Mouse (Mus musculus): ENCODE data around the gene Fdxr. TPM values are rescaled to one million over a fixed set of nuclear protein-coding genes. Genes with fewer than 3 reads are reported as not detected.

Fdxr gene
- total and polyA plus RNA-seq, 2 experiments from 2014 or later = 16.4 to 22.6 TPM

DNA sequence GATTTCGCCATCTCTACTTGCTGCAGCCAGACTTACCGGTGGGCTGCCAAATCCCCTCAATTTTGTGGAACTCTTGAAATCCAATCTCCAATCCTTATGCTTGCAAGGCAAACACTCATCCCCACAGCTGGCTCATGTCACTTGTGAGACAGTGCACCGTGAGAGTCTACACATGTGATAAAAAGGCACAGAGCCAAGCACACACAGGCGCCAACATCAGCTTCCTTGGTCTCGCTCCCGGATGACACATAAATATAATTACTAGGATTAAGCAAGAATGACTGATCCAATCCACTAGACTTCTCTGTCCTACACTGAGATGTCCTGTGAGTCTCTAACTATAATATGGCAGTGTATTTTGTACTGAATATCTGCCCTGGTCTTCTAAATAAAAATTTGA lies 14.1 kb upstream of the Fdxr start:
- H3K9ac ChIP-seq (replicated peaks; ENCODE audit: low read length) = no peak overlapping the region
- no peaks in the 10 kb centered on the region for H3K4me1 ChIP-seq (ENCODE audit: insufficient read depth, low read length)
- no peak for TF ChIP-seq CTCF (IDR thresholded peaks at IDR 0.05; ENCODE audit: low read depth)
- ATAC-seq = no peak
- 67% methylated on average over 6 of the region's 6 CpGs for WGBS
- H3K27me3 ChIP-seq (ENCODE audit: insufficient read depth, low read length) = no peaks in the 10 kb centered on the region
- no peak for DNase-seq (ENCODE audit: low spot score)
- H3K27ac ChIP-seq = no peak overlapping the region
- no peaks in the 10 kb centered on the region for H3K36me3 ChIP-seq (ENCODE audit: insufficient read depth, low read length)
- H3K4me2 ChIP-seq (ENCODE audit: low read depth, low read length) = no peak overlapping the region
- no peaks in the 10 kb centered on the region for H3K9me3 ChIP-seq (ENCODE audit: low read length)
- no peak overlapping the region for H3K4me3 ChIP-seq (ENCODE audit: low read length)

DNA sequence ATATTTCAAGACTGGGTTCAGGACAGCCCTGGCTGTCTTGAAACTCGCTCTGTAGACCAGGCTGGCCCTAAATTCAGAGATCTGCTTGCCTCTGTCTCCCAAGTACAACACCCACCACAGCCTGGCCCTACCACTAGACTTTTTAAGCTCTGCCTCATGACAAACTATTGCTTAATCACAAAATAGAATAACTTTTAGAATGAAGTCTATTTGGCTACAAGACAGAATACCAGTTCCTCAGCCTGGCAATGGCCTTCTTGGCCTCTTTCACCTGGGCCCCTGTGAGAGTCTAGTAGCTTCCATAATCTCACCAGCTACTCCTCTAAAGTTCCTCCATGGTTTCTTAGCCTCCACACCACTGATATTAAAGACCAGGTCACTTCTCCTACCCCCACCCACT lies 13.5 kb upstream of the Fdxr start:
- H3K4me2 ChIP-seq (ENCODE audit: low read depth, low read length) = no peak overlapping the region
- no peaks in the 10 kb centered on the region for H3K4me1 ChIP-seq (ENCODE audit: insufficient read depth, low read length)
- WGBS = 81% methylated on average over 1 of the region's 1 CpGs
- H3K4me3 ChIP-seq (ENCODE audit: low read length) = no peak overlapping the region
- no peaks in the 10 kb centered on the region for H3K27me3 ChIP-seq (ENCODE audit: insufficient read depth, low read length)
- no peak for ATAC-seq
- no peak for TF ChIP-seq CTCF (IDR thresholded peaks at IDR 0.05; ENCODE audit: low read depth)
- H3K9me3 ChIP-seq (ENCODE audit: low read length) = no peaks in the 10 kb centered on the region
- H3K36me3 ChIP-seq (ENCODE audit: insufficient read depth, low read length) = no peaks in the 10 kb centered on the region
- H3K9ac ChIP-seq (replicated peaks; ENCODE audit: low read length) = no peak overlapping the region
- no peak for DNase-seq (ENCODE audit: low spot score)
- H3K27ac ChIP-seq = no peak overlapping the region

DNA sequence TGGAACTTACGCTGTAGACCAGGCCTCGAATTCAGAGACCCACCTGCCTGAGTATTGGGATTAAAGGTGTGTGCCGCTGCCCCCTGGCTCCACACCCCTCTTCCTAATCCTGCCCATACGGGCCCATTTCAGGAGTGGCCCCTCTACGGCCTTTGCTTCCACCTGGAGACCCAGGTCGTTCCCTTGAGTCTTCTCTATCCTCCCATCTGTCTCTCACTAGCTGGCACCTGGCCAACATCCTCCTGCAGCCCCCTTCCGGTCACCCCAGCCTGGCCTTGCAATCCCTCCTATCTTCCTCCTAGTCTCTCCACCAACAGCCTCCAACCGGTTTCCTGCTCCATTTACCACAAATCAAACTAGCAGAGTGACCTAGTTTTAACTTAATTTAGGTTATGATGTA lies 13.0 kb upstream of the Fdxr start:
- H3K27me3 ChIP-seq (ENCODE audit: insufficient read depth, low read length) = no peaks in the 10 kb centered on the region
- no peak overlapping the region for H3K4me3 ChIP-seq (ENCODE audit: low read length)
- no peak for TF ChIP-seq CTCF (IDR thresholded peaks at IDR 0.05; ENCODE audit: low read depth)
- no peaks in the 10 kb centered on the region for H3K9me3 ChIP-seq (ENCODE audit: low read length)
- WGBS = 78% methylated on average over 8 of the region's 8 CpGs
- H3K27ac ChIP-seq = 0 out of 2 replicates have a peak overlapping the region, but pooled peaks have one; percentile 41
- H3K9ac ChIP-seq (replicated peaks; ENCODE audit: low read length) = no peak overlapping the region
- no peak for DNase-seq (ENCODE audit: low spot score)
- no peak overlapping the region for H3K4me2 ChIP-seq (ENCODE audit: low read depth, low read length)
- no peaks in the 10 kb centered on the region for H3K36me3 ChIP-seq (ENCODE audit: insufficient read depth, low read length)
- H3K4me1 ChIP-seq (ENCODE audit: insufficient read depth, low read length) = no peaks in the 10 kb centered on the region
- ATAC-seq = no peak

DNA sequence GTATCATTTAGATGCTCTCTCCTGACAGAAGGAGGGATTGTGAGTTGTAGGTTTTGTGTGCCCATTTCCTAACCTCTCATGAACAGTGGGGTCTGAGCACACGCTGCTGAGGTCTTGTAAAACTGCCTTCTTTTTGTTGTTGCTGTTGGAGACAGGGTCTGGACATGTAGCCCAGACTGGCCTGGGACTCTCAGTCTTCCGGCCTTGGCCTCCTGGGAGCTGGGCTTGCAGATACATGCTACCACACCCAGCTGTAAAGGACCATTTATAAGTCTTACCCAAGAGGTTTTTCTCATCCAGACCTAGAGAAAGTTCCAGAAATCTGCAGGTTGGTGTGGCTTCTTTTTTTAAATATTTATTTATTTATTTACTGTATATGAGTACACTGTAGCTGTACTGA lies 11.5 kb upstream of the Fdxr start:
- Histone ChIP-seq H3K4me3 (ENCODE audit: low read length) (no peak overlapping the region), H3K9me3 (ENCODE audit: low read length) (no peaks in the 10 kb centered on the region), H3K27me3 (ENCODE audit: insufficient read depth, low read length) (no peaks in the 10 kb centered on the region), H3K4me1 (ENCODE audit: insufficient read depth, low read length) (no peaks in the 10 kb centered on the region), H3K36me3 (ENCODE audit: insufficient read depth, low read length) (no peaks in the 10 kb centered on the region), H3K9ac (replicated peaks; ENCODE audit: low read length) (no peak overlapping the region), H3K4me2 (ENCODE audit: low read depth, low read length) (no peak overlapping the region), H3K27ac (no peak overlapping the region)
- DNase-seq (ENCODE audit: low spot score) (no peak), ATAC-seq (no peak)
- no peak for TF ChIP-seq CTCF (IDR thresholded peaks at IDR 0.05; ENCODE audit: low read depth)
- 85% methylated on average over 2 of the region's 2 CpGs for whole genome bisulfite sequencing

DNA sequence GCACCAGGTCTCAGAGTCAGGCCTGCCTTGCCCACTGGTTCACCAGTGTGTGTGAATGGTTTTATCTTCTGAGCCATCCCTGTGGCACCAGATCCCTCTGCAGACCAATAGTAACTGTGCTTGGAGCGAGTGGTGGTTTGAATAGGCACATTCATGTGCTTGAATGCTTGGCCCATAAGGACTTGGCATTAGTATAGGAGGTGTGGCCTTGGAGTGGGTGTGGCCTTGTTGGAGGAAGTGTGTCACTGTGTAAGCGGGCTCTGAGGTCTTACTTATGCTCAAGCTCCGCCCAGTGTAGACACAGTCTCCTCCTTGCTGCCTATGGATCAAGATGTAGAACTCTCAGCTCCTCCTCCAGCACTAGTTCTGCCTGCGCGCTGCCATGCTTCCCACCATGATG lies 10.5 kb upstream of the Fdxr start:
- no peak overlapping the region for H3K9ac ChIP-seq (replicated peaks; ENCODE audit: low read length)
- H3K4me1 ChIP-seq (ENCODE audit: insufficient read depth, low read length) = no peaks in the 10 kb centered on the region
- TF ChIP-seq CTCF (IDR thresholded peaks at IDR 0.05; ENCODE audit: low read depth) = no peak
- ATAC-seq (no peak; the same call in 1 of the 2 replicates), DNase-seq (ENCODE audit: low spot score) (no peak)
- no peaks in the 10 kb centered on the region for H3K36me3 ChIP-seq (ENCODE audit: insufficient read depth, low read length)
- H3K4me2 ChIP-seq (ENCODE audit: low read depth, low read length) = no peak overlapping the region
- no peak overlapping the region for H3K4me3 ChIP-seq (ENCODE audit: low read length)
- H3K27ac ChIP-seq = peak overlapping the region; percentile 58; the same call in 1 of the 2 replicates
- 79% methylated on average over 5 of the region's 5 CpGs for WGBS
- no peaks in the 10 kb centered on the region for H3K9me3 ChIP-seq (ENCODE audit: low read length)
- H3K27me3 ChIP-seq (ENCODE audit: insufficient read depth, low read length) = no peaks in the 10 kb centered on the region

DNA sequence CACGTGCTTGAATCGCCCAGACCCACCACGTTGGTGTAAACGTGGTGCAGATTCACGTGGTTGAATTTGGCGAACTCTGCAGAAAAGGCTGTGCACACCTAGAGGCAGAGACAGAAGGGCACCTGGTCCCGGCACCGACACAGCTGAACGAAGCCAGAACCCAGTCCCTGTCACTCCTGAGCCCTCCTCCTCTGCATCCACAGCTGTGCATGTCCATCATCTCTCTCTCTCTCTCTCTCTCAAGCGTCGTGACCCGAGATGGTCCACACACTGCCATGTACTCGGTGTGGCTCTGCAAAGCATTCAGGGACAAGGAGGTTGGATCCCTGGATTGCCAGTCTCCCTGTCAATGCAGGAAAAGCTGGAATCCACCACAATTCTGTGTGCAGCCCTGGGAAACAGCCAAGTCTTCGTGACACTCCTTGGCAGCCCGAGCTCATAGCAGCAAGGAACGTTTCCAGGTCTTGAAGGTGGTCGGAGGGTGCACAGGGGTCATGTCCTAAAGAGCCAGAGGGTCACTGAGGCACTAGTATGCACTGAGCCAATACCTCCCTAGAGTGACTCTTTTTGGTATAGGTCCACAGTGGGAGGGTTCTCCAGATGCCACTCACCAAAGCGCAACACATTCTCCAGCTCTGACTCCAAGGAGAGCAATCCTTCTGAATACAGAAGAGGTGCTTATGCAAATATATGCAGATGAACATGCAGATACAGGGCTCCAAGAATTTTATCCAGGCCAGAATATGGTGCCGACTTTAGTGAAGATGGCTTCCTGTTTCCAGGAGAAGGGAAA lies 9.5 kb upstream of the Fdxr start:
- Histone ChIP-seq H3K36me3 (ENCODE audit: insufficient read depth, low read length) (no peaks in the 10 kb centered on the region), H3K9ac (replicated peaks; ENCODE audit: low read length) (no peak overlapping the region), H3K4me2 (ENCODE audit: low read depth, low read length) (no peak overlapping the region), H3K27ac (peak overlapping the region; percentile 58), H3K4me3 (ENCODE audit: low read length) (no peak overlapping the region), H3K9me3 (ENCODE audit: low read length) (no peaks in the 10 kb centered on the region), H3K4me1 (ENCODE audit: insufficient read depth, low read length) (no peaks in the 10 kb centered on the region), H3K27me3 (ENCODE audit: insufficient read depth, low read length) (no peaks in the 10 kb centered on the region)
- DNase-seq (ENCODE audit: low spot score) (peak; percentile 48), ATAC-seq (0 out of 2 replicates have a peak, but pooled peaks have one; percentile 39)
- 58% methylated on average over 19 of the region's 19 CpGs for WGBS
- TF ChIP-seq CTCF (IDR thresholded peaks at IDR 0.05; ENCODE audit: low read depth) = no peak

DNA sequence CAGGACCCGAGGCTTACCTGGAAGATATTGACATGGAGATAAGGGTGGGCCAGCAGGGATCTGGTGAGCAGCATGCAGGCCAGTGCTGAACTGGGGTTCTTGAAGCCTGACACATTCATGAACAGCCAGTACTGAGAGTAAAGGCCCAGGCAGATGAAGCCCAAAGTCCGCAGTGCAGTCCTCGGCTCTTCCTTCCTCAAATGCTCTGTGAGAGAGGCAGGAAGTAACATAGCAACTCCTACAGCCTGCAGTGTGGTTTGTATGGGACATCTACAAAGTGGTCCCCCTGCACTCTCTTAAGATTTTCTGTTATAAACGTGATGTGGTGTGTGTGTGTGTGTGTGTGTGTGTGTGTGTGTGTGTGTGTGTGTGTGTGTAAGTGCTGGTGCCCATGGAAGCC lies 8.4 kb upstream of the Fdxr start:
- 71% methylated on average over 4 of the region's 4 CpGs for WGBS
- ATAC-seq = no peak
- no peak for DNase-seq (ENCODE audit: low spot score)
- H3K9me3 ChIP-seq (ENCODE audit: low read length) = no peaks in the 10 kb centered on the region
- no peak overlapping the region for H3K4me2 ChIP-seq (ENCODE audit: low read depth, low read length)
- no peaks in the 10 kb centered on the region for H3K4me1 ChIP-seq (ENCODE audit: insufficient read depth, low read length)
- no peaks in the 10 kb centered on the region for H3K27me3 ChIP-seq (ENCODE audit: insufficient read depth, low read length)
- H3K4me3 ChIP-seq (ENCODE audit: low read length) = no peak overlapping the region
- TF ChIP-seq CTCF (IDR thresholded peaks at IDR 0.05; ENCODE audit: low read depth) = no peak
- H3K36me3 ChIP-seq (ENCODE audit: insufficient read depth, low read length) = no peaks in the 10 kb centered on the region
- no peak overlapping the region for H3K9ac ChIP-seq (replicated peaks; ENCODE audit: low read length)
- H3K27ac ChIP-seq = no peak overlapping the region
